Mouse (Mus musculus) layer of hippocampus, adult 9-10 months (tissue): ENCODE measurements at regions not wholly inside any gene's neighbourhood (a gene's known extent, or its start where the extent isn't known, plus 50 kb on each side); places are given as distances from the start of the nearest gene placed in this dataset.

Experiments
- DNase-seq: peaks from one replicate; pipeline ENCODE4 v3.0.0; 2022; ENCODE audit warnings: low spot score

GRCm38 (mm10) chr4:9218380-9218779 lies 979.5 kb upstream of the Car8 start:
- no peak for DNase-seq

DNA sequence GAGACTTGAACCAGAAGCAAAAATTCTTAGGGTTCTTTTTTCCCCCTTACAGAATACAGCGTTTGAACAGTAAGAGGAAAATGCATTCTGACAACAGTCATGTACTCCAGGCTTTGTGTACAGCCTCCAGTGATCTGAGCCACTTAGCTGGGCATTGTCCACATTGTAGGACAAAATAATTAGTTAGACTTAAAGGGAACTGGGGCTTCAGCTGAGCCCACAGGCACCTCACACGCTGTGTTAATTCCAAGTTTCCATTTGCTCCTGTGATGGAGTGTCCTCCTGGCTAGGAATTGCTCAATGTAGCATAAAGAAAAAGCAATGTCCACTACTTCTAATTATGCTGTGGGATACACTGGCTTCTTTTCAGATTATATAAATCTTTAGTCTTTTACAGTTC lies 969.8 kb upstream of the Car8 start:
- no peak for DNase-seq

GRCm38 (mm10) chr4:9200012-9200411 lies 961.2 kb upstream of the Car8 start:
- no peak for DNase-seq

DNA sequence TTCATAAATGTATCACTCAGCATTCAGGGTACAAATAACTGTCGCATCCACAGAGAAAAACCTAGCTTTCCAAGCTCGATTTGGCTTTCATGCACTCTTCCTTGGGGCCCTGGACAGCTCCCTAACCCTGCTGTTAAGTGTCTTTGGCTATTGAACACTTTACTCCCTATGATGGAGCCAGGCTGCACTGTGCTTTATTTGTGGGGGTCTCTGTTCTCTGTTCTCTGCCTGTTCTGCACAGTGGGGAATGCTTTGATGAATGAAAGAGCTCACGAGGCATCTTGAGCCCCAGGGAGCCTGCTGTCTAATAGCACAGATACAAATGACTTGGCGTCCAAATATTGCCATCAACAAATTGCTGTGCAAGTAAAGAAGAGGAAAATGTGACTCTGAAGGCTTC lies 957.6 kb upstream of the Car8 start:
- no peak for DNase-seq

DNA sequence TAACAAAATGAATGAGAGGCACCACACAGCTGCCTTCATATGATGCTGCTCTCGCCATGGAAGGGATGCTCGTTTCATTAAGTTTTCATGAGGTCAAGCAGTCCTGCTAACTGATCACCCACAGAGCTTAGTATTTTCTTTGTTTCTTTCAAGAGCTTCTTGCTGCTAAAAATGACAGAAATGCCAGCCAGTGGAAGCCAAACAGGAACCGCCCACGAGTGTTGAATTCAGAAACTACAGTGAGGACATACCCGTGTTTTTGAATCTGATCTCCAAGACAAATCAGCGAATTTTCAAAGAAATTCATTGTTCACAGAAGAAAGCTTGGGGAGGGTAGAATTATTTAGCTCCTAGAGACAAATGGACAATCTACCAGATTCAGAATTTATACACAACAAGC lies 954.3 kb upstream of the Car8 start:
- DNase-seq, result peak; percentile 6

- no peak for DNase-seq
Observed at GRCm38 (mm10) chr4:9185156-9185875, 946.5 kb upstream of the Car8 start.

DNA sequence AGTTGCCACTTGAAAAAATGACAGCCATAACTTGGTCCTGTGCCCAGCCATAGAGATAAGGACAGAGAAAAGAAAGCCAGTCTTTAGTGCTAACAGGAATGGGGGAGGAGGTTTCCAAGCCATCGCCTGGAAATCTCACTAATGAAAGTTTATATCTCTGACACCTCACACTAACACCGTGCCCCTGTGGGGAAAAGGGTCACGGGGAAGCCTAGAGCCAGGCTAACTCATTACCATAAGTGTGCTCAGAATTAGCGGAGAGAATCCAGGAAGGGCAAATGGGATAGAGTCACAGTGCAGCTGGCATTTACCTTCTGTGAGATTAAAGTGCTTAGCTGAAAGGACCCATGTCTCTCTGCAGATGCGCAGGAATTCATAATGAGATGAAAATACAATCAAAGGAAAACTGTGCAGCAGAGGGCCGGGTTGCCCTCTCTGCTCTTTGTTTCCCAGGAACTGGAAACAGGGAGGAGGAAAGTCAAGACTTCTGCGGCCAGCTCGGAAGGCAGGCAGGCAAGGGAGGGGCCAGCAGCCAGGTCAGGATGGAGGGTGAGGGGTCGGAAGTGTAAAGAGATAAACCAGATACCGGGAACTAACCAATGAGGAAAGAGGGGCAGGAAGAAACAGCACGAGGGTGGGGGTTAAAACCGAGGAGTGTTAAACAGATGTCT lies 945.7 kb upstream of the Car8 start:
- DNase-seq, result no peak

- DNase-seq, result no peak
Observed at GRCm38 (mm10) chr4:9174365-9174764, 935.5 kb upstream of the Car8 start.

- no peak for DNase-seq
Observed at GRCm38 (mm10) chr4:9162374-9162773, 923.5 kb upstream of the Car8 start.

DNA sequence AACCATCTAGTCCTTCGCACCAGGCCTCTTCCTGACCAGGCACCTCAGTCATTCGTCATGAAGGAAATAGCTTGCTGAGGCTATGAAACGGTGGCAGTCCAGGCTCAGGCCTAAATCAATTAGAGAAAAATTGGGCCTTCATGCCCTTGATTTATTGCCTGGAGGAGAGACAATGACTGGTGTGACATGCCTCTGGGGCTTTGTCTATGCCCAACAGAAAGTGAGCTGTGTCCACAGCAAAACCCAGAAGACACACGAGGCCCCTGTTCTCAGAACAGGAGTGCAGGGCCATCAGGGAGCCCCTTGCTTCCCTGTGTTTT lies 922.9 kb upstream of the Car8 start:
- DNase-seq, result no peak

GRCm38 (mm10) chr4:9161068-9161813 lies 922.4 kb upstream of the Car8 start:
- DNase-seq, result no peak

DNA sequence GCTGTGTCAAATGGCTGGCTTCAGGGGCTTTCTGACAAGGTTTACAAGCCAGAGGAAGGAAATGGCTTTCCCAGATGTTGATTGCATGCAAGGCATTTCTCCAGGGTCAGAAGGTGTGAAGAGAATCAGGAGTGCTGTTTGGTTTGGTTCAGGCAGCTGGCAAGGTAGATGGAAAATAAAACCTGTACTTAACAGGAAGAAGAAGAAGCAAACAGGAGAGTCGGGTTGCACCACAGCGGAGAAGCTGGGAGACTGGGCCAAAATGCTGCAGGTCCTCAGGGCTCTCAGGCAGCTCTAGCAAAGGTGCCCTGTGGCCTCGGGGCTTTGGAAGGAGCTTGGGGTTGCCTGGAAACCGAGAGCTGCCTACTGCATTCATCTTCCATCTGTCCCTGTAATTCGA lies 908.9 kb upstream of the Car8 start:
- no peak for DNase-seq

DNA sequence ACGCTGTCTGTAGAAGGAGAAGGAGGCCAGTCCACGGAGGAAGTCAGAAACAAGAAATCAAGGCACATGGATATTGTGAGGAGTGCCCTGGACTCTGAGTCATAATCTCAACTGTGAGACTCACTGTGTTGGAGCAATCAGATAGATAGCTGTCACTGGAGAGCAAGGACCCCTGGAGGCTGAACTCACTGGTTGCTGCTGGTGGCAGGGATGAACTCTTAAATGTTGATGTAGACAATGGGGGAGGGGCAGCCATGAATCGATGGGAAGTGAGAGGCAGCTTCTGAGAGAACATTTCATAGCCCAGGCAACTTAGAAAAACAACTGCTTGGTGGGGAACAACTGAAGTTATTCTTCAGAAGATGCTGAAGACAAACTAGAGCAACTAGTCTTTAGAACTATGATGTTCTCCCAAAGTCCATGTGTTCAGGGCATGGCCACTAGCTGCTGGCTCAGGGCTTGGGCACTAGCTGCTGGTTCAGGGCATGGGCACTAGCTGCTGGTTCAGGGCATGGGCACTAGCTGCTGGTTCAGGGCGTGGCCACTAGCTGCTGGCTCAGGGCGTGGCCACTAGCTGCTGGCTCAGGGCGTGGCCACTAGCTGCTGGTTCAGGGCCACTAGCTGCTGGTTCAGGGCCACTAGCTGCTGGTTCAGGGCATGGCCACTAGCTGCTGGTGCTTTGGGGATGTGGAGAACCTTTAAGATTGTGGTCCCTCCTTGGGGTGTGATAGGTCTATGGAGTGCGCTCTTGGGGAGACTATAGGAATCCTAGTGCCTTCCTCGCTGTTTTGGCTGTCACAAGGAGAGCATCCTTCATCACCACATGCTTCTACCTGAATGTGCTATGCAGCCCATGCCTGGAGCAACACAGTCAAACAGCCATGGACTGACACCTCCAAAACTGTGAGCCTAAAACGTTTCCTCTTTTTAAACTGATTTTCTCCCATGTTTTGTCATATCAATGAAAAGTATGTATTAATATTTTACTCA lies 905.7 kb upstream of the Car8 start:
- DNase-seq, result no peak

DNA sequence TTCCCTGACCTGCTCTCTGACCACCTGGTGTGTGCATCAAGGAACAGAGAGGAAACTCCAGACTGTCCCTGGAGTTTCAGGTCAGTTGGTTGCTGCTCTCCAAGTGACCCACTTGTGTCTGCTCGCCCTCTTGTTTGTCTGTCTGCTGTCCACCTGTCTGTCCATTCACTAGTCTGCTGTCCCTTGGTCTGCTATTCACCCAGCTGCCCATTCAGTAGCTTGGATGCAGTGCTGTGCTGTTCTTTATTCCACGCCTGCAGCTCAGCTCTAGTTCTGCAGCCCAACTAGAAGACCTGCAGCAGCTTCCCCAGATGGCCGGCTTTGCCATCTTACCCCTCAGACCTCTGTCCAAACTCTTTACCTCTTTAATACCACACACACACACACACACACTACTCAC lies 904.2 kb upstream of the Car8 start:
- no peak for DNase-seq

- no peak for DNase-seq
Observed at GRCm38 (mm10) chr4:9141946-9142683, 903.3 kb upstream of the Car8 start.

DNA sequence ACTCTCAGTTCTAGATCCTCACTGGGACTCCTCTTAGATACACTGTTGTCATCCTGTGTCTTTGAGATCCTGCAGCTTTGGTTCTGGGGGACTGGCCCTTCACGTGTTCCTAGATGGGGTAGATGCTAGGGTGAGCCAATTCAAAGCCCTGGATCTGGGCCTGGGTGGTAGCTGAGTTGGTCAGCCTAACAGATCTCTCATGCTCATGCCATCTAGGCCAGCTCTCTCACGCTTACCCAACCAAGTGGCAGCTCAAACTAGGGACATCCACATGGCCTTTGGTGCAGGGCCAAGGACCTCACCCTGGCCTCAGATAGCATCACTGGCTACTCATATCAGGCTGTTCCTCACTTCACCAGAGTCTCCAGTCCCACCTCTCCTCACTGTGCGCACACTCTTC lies 901.9 kb upstream of the Car8 start:
- no peak for DNase-seq

GRCm38 (mm10) chr4:9136657-9137056 lies 897.8 kb upstream of the Car8 start:
- no peak for DNase-seq

- no peak for DNase-seq
Observed at GRCm38 (mm10) chr4:9136188-9136569, 897.3 kb upstream of the Car8 start.

GRCm38 (mm10) chr4:9135481-9136187 lies 896.8 kb upstream of the Car8 start:
- peak; percentile 98 for DNase-seq

GRCm38 (mm10) chr4:9133695-9134094 lies 894.9 kb upstream of the Car8 start:
- DNase-seq, result no peak
